Mouse (Mus musculus) bone marrow, adult 2 months (tissue): ENCODE results near the gene Evi2b. TPM values are rescaled to one million over a fixed set of nuclear protein-coding genes. Genes with fewer than 3 reads are reported as not detected.

Experiments used
- H3K27ac ChIP-seq: fragments of 200-500 bp; 2 replicates; pipeline ENCODE4 v1.5.1; 2012; ENCODE audit warnings: low read depth, mild to moderate bottlenecking, control low read depth, inconsistent platforms, low read length; ENCODE audit not compliant: control insufficient read depth, poor library complexity, insufficient read depth
- H3K4me1 ChIP-seq: fragments of 200-500 bp; 2 replicates; pipeline ENCODE4 v1.6.1; 2011; ENCODE audit warnings: low read length; ENCODE audit not compliant: control insufficient read depth, insufficient read depth
- H3K4me3 ChIP-seq: fragments of 200-500 bp; replicated peaks from 2 replicates; pipeline ENCODE3; 2011; ENCODE audit warnings: mild to moderate bottlenecking, low read depth, low read length, control low read depth; ENCODE audit not compliant: control insufficient read depth
- CTCF ChIP-seq: fragments of 200-500 bp; IDR thresholded peaks from 2 replicates; pipeline ENCODE4 v1.5.1; 2011; ENCODE audit warnings: low read length, control low read depth; ENCODE audit not compliant: control insufficient read depth, insufficient read depth
- POLR2A ChIP-seq: fragments of 200-500 bp; IDR thresholded peaks from 2 replicates; pipeline ENCODE4 v1.6.1; 2011; ENCODE audit warnings: low read depth, mild to moderate bottlenecking, control low read depth, low read length, borderline replicate concordance; ENCODE audit not compliant: control insufficient read depth
- whole genome bisulfite sequencing: fragments of 180-500 bp; shearing (Covaris S2); methylation state at CpG from one replicate; pipeline ENCODE4 v1.1.7; 2018; 5-methylcytosine and 5-hydroxymethylcytosine counted together
- polyA plus RNA-seq: library from polyadenylated mRNA; stranded (reverse); fragments of >200 nt; gene quantifications from 2 replicates; pipeline ENCODE4 v1.2.4, GENCODE M21; 2011; ENCODE audit warnings: low replicate concordance; ENCODE audit not compliant: missing spikeins, insufficient read depth, insufficient read length

Evi2b gene
- polyA plus RNA-seq, 1 experiment = 78.8 TPM

GRCm38 (mm10) chr11:79527739-79528384 is 4.3 kb upstream of the Evi2b start:
- peak overlapping the region; percentile 88 for H3K4me3 ChIP-seq

GRCm38 (mm10) chr11:79527015-79527738 is 3.6 kb upstream of the Evi2b start:
- WGBS = 20% methylated on average over 15 of the region's 15 CpGs
- H3K4me3 ChIP-seq = peak overlapping the region; percentile 33
- peaks cover 13% of the 10 kb centered on the region for H3K4me1 ChIP-seq
- TF ChIP-seq POLR2A = no peak
- no peak for TF ChIP-seq CTCF
- peak overlapping the region; percentile 91 for H3K27ac ChIP-seq

More at GRCm38 (mm10) chr11:79527739-79528384, 4.3 kb upstream of the Evi2b start:
- Histone ChIP-seq H3K4me1 (peaks cover 13% of the 10 kb centered on the region), H3K27ac (peak overlapping the region; percentile 96)
- TF ChIP-seq CTCF = no peak
- TF ChIP-seq POLR2A = no peak
- 14% methylated on average over 5 of the region's 5 CpGs for WGBS

- peaks cover 12% of the 10 kb centered on the region for H3K4me1 ChIP-seq
- H3K27ac ChIP-seq = no peak overlapping the region
- 75% methylated on average over 3 of the region's 3 CpGs for WGBS
- no peak overlapping the region for H3K4me3 ChIP-seq
- TF ChIP-seq POLR2A = no peak
- no peak for TF ChIP-seq CTCF
These were observed 3.0 kb upstream of the Evi2b start for GRCm38 (mm10) chr11:79526549-79526948.

- Histone ChIP-seq H3K27ac (peak overlapping the region; percentile 84), H3K4me3 (peak overlapping the region; percentile 60), H3K4me1 (peaks cover 11% of the 10 kb centered on the region)
- TF ChIP-seq POLR2A = no peak
- TF ChIP-seq CTCF = no peak
- WGBS = 9% methylated on average over 1 of the region's 1 CpGs
These were observed 681 bp upstream of the Evi2b start for GRCm38 (mm10) chr11:79524310-79524575.

- WGBS = 6% methylated on average over 1 of the region's 1 CpGs
- Histone ChIP-seq H3K4me3 (peak overlapping the region; percentile 57), H3K4me1 (peaks cover 9% of the 10 kb centered on the region; the same call in 1 of the 2 replicates), H3K27ac (no peak overlapping the region; the same call in 1 of the 2 replicates)
- TF ChIP-seq POLR2A (no peak), CTCF (no peak)
These were observed 618 bp downstream of the Evi2b start for GRCm38 (mm10) chr11:79522944-79523343.

- TF ChIP-seq CTCF (no peak), POLR2A (no peak)
These were observed 1.6 kb downstream of the Evi2b start for GRCm38 (mm10) chr11:79521930-79522329.

GRCm38 (mm10) chr11:79520772-79521171 is 2.8 kb downstream of the Evi2b start:
- peak overlapping the region; percentile 69; the same call in 1 of the 2 replicates for H3K27ac ChIP-seq
- no peak for TF ChIP-seq POLR2A
- no peak for TF ChIP-seq CTCF
- peaks cover 4% of the 10 kb centered on the region; the same call in 1 of the 2 replicates for H3K4me1 ChIP-seq
- peak overlapping the region; percentile 80 for H3K4me3 ChIP-seq

More at GRCm38 (mm10) chr11:79521930-79522329, 1.6 kb downstream of the Evi2b start:
- Histone ChIP-seq H3K4me1 (peaks cover 5% of the 10 kb centered on the region; the same call in 1 of the 2 replicates), H3K27ac (peak overlapping the region; percentile 77), H3K4me3 (peak overlapping the region; percentile 82)

GRCm38 (mm10) chr11:79519878-79520291 is 3.7 kb downstream of the Evi2b start:
- H3K4me3 ChIP-seq = no peak overlapping the region
- H3K27ac ChIP-seq = no peak overlapping the region
- peaks cover 4% of the 10 kb centered on the region; the same call in 1 of the 2 replicates for H3K4me1 ChIP-seq
- WGBS = 0% methylated on average over 1 of the region's 1 CpGs
- TF ChIP-seq POLR2A = no peak
- TF ChIP-seq CTCF = no peak
